Mouse (Mus musculus): ENCODE results near the gene Mrpl48.

Gene Mrpl48

GRCm38 (mm10) chr7:100530766-100531165, 77.3 kb downstream of the Mrpl48 start:
- no peak for DNase-seq

GRCm38 (mm10) chr7:100524669-100525068, 83.4 kb downstream of the Mrpl48 start:
- no peak for DNase-seq

GRCm38 (mm10) chr7:100522222-100522621, 85.9 kb downstream of the Mrpl48 start:
- DNase-seq: no peak

- DNase-seq: peak; percentile 92
These were observed 87.3 kb downstream of the Mrpl48 start for GRCm38 (mm10) chr7:100520663-100521285.

GRCm38 (mm10) chr7:100520204-100520603, 87.9 kb downstream of the Mrpl48 start:
- DNase-seq: no peak

GRCm38 (mm10) chr7:100514573-100514972, 93.5 kb downstream of the Mrpl48 start, which contains the start of gene Dnajb13:
TSS of gene Dnajb13 (minus strand) at chr7:100514960.
- DNase-seq: no peak

- no peak for DNase-seq
These were observed 96.5 kb downstream of the Mrpl48 start for GRCm38 (mm10) chr7:100511602-100512001.

GRCm38 (mm10) chr7:100508670-100509069, 99.4 kb downstream of the Mrpl48 start:
- DNase-seq: no peak

- no peak for DNase-seq
These were observed 101.6 kb downstream of the Mrpl48 start for GRCm38 (mm10) chr7:100506494-100506893.

GRCm38 (mm10) chr7:100504740-100505487, 103.2 kb downstream of the Mrpl48 start:
- DNase-seq: no peak

GRCm38 (mm10) chr7:100503076-100503475, 105.0 kb downstream of the Mrpl48 start:
- peak; percentile 54 for DNase-seq

- DNase-seq: peak; percentile 18
These were observed 105.7 kb downstream of the Mrpl48 start for GRCm38 (mm10) chr7:100502374-100502922.

GRCm38 (mm10) chr7:100501844-100502373, 106.2 kb downstream of the Mrpl48 start:
- no peak for DNase-seq

- peak; percentile 25 for DNase-seq
These were observed 106.9 kb downstream of the Mrpl48 start for GRCm38 (mm10) chr7:100501027-100501843.

GRCm38 (mm10) chr7:100500276-100500977, 107.7 kb downstream of the Mrpl48 start:
- peak; percentile 34 for DNase-seq

- DNase-seq: no peak
These were observed 108.6 kb downstream of the Mrpl48 start for GRCm38 (mm10) chr7:100499465-100499864.

GRCm38 (mm10) chr7:100497982-100498381, 110.1 kb downstream of the Mrpl48 start:
- peak; percentile 25 for DNase-seq

GRCm38 (mm10) chr7:100497402-100497801, 110.7 kb downstream of the Mrpl48 start:
- no peak for DNase-seq

GRCm38 (mm10) chr7:100496791-100497190, 111.3 kb downstream of the Mrpl48 start:
- DNase-seq: peak; percentile 26

GRCm38 (mm10) chr7:100496371-100496770, 111.7 kb downstream of the Mrpl48 start:
- no peak for DNase-seq

All from thymus, postnatal 4 days (tissue).